Mouse (Mus musculus) intestine, embryonic 14.5 days (tissue): ENCODE measurements around the gene Sephs2. TPM values are rescaled to one million over a fixed set of nuclear protein-coding genes. Genes with fewer than 3 reads are reported as not detected.
A peak's percentile ranks its signal among the peaks of the same experiment; 100 is the strongest.

Experiments used
- ATAC-seq: fragments of 200-750 bp; cut with Nextera tagmentation; replicated peaks from 2 replicates; pipeline ENCODE4 v1.8.0; 2017; ENCODE audit warnings: low read depth, moderate number of reproducible peaks, moderate TSS enrichment, moderate library complexity; ENCODE audit not compliant: low FRiP score, low TSS enrichment
- DNase-seq: peaks from one replicate; pipeline ENCODE4 v3.0.0-alpha.2; 2018; ENCODE audit warnings: low spot score
- H3K27ac ChIP-seq: fragments of 300-500 bp; sonication (generic); 2 replicates; pipeline ENCODE4 v1.5.1; 2014; ENCODE audit warnings: low read depth, mild to moderate bottlenecking, control low read depth
- H3K27me3 ChIP-seq: fragments of 300-500 bp; sonication (generic); replicated peaks from 2 replicates; pipeline ENCODE4 v1.6.1; 2014; ENCODE audit warnings: low read length, control low read depth; ENCODE audit not compliant: control insufficient read depth, insufficient read depth
- H3K36me3 ChIP-seq: fragments of 300-500 bp; sonication (generic); 2 replicates; pipeline ENCODE4 v1.6.1; 2014; ENCODE audit warnings: low read length, control low read depth; ENCODE audit not compliant: control insufficient read depth, insufficient read depth
- H3K4me1 ChIP-seq: fragments of 300-500 bp; sonication (generic); replicated peaks from 2 replicates; pipeline ENCODE4 v1.6.1; 2014; ENCODE audit warnings: low read length, control low read depth, mixed read lengths; ENCODE audit not compliant: control insufficient read depth, insufficient read depth
- H3K4me2 ChIP-seq: fragments of 300-500 bp; sonication (generic); 2 replicates; pipeline ENCODE4 v1.6.1; 2014; ENCODE audit warnings: low read length
- H3K4me3 ChIP-seq: fragments of 300-500 bp; sonication (generic); 2 replicates; pipeline ENCODE4 v1.5.1; 2014; ENCODE audit warnings: low read depth, low read length, control low read depth, mixed read lengths
- H3K9ac ChIP-seq: fragments of 300-500 bp; sonication (generic); 2 replicates; pipeline ENCODE4 v1.6.1; 2014; ENCODE audit warnings: mild to moderate bottlenecking, low read length
- H3K9me3 ChIP-seq: fragments of 300-500 bp; sonication (generic); 2 replicates; pipeline ENCODE4 v1.6.1; 2016; ENCODE audit warnings: low read length, control low read depth; ENCODE audit not compliant: control insufficient read depth
- WGBS: fragments of 180-500 bp; shearing (Covaris S2); extraction: QIAGEN DNeasy Blood & Tissue Kit; methylation state at CpG from one replicate; pipeline ENCODE4 v1.1.7; 2014; 5-methylcytosine and 5-hydroxymethylcytosine counted together
- polyA plus RNA-seq: library from polyadenylated mRNA; unstranded; fragments of >200 nt; fragmentation: Nextera tagmentation; extraction: Ambion mirVana; gene quantifications from 2 replicates; pipeline ENCODE4 v1.2.1, GENCODE M21; 2014

The Sephs2 gene
- polyA plus RNA-seq, 1 experiment from 2014 or later: 183 TPM

DNA sequence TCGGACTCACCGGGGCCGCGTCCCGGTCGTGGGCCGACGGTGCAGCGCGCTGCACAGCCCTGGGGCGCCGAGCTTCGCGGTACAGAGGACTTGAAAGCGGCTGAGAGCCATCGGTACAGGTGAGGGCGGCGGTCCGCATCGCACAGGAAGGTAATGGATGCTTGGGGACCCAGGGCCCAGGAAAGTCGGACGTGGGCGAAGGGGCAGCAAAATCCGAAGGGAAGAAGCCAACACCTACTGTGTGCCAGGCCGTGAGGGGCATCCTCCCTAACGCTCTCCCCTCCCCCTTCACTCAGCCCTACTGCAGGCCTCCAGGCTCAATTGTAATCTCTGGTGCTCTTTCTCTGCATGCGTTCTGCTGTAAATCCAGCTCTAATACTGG is 40.5 kb downstream of the Sephs2 start:
- Histone ChIP-seq H3K4me2 (peak overlapping the region; percentile 85), H3K9ac (peak overlapping the region; percentile 90), H3K4me3 (peak overlapping the region; percentile 78), H3K36me3 (peaks cover 50% of the 10 kb centered on the region), H3K27ac (peak overlapping the region; percentile 98), H3K4me1 (peaks cover 18% of the 10 kb centered on the region), H3K9me3 (no peaks in the 10 kb centered on the region), H3K27me3 (no peaks in the 10 kb centered on the region)
- DNase-seq: no peak
- under 1% methylated on average over 26 of the region's 27 CpGs for WGBS
- peak; percentile 62 for ATAC-seq

DNA sequence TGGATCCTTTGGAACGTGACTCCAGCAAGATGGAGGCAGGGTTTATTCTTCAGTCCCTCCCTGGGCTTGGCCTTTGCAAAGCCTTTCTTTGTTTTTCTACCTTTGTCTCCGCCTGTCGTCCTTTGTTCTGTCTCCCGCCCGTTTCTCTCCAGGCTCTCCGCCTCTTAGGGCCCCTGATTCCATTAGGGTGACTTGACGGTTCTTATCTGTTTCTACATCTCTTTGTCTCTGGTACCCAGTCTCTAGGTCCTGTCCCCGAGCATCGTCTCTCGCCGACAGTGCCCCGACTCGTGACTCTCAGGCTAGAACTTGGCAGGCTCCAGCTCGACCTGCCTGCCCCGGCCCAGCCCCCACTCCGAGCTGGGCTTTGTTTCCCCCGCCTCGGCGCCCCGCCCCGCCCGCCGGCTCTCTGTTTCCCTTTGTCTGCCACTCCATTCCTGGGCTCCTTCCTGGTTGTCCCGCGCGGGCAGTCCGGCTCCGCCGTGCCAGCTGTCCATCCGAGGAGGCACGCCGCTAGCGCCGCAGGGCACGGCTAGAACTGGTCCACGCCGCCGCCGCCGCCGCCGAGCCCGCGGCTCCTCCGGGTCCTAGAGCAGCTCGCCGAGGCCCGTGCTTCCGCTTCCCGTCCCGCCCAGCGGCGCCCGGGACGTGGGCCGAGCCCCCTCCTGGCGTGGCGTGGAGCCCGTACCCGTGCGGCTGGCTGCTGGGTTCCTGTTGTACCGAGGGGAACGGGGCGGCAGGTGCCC is 41.1 kb downstream of the Sephs2 start, which contains the start of the genes Zfp553 and Sept1:
Gene Zfp553, plus strand, starts transcription at position 440 of the 746 bp plus-strand sequence.
Gene Sept1, minus strand, starts transcription at position 509 of the 746 bp plus-strand sequence.
- Histone ChIP-seq H3K9ac (peak within 1 kb of the TSS; percentile 90), H3K36me3 (peaks cover 45% of the 10 kb centered on the region), H3K4me1 (peaks cover 18% of the 10 kb centered on the region), H3K4me3 (peak within 1 kb of the TSS; percentile 78), H3K9me3 (no peaks in the 10 kb centered on the region), H3K27ac (peak within 1 kb of the TSS; percentile 98), H3K4me2 (peak within 1 kb of the TSS; percentile 85), H3K27me3 (no peaks in the 10 kb centered on the region)
- under 1% methylated on average over 64 of the region's 64 CpGs for WGBS
- ATAC-seq (peak; percentile 90), DNase-seq (peak; percentile 92)

DNA sequence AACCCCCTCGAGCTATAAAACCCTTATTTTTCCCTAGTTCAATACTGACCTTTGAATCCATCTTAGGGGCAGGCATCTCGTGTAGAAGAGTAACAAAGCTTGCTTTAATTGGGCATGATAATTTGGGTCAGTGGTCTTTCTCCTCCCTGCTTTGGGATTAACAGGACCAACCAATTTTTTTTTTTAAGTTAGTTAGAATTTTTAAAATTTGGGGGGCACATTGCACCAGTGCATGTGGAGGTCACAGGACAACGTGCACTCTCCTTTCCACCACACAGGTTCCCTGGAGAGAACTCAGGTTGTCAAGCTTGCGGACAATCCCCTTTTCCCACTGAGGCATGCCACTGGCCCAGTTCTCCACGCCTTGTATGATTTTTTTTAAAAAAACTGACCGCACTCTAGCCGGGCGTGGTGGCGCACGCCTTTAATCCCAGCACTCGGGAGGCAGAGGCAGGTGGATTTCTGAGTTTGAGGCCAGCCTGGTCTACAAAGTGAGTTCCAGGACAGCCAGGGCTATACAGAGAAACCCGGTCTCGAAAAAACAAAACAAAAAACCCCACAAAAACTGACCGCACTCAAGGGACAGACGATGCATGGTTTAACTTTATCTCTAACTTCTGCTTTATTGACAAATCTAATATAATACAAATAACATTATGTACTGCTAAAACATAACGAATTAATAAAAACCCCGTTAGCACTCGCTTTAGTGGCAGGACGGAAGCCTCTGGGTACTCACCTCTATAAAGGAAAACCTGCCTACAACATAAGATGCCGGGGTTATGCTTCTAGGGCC is 41.8 kb downstream of the Sephs2 start:
- peak overlapping the region; percentile 98 for H3K27ac ChIP-seq
- peak overlapping the region; percentile 90 for H3K9ac ChIP-seq
- peak overlapping the region; percentile 85 for H3K4me2 ChIP-seq
- DNase-seq (no peak), ATAC-seq (no peak)
- peaks cover 18% of the 10 kb centered on the region for H3K4me1 ChIP-seq
- no peaks in the 10 kb centered on the region for H3K9me3 ChIP-seq
- H3K36me3 ChIP-seq: peaks cover 37% of the 10 kb centered on the region
- WGBS: 8% methylated on average over 20 of the region's 20 CpGs
- no peaks in the 10 kb centered on the region for H3K27me3 ChIP-seq
- H3K4me3 ChIP-seq: peak overlapping the region; percentile 78

DNA sequence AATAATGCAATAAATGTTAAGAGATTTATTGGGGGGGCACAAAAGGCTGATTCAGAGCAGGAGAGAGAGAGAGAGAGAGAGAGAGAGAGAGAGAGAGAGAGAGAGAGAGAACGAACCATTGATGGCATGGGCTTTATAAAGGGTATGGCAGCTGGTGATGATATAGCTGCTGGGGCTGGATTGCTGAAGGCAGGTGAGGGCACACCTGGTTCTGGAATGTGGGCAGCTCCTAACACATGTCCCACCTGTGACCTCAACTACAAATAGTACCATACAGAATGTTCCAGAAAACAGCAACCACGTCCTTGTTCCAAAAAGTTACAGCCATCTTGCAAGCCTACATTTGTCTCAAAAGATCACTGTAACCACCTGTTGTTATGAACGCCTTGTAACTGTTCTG is 42.5 kb downstream of the Sephs2 start:
- Histone ChIP-seq H3K27ac (no peak overlapping the region), H3K4me3 (peak overlapping the region; percentile 78), H3K9me3 (no peaks in the 10 kb centered on the region), H3K9ac (peak overlapping the region; percentile 90), H3K27me3 (no peaks in the 10 kb centered on the region), H3K4me1 (peaks cover 18% of the 10 kb centered on the region), H3K4me2 (peak overlapping the region; percentile 85), H3K36me3 (peaks cover 30% of the 10 kb centered on the region)
- ATAC-seq (no peak), DNase-seq (no peak)
- WGBS: 51% methylated on average over 3 of the region's 3 CpGs

DNA sequence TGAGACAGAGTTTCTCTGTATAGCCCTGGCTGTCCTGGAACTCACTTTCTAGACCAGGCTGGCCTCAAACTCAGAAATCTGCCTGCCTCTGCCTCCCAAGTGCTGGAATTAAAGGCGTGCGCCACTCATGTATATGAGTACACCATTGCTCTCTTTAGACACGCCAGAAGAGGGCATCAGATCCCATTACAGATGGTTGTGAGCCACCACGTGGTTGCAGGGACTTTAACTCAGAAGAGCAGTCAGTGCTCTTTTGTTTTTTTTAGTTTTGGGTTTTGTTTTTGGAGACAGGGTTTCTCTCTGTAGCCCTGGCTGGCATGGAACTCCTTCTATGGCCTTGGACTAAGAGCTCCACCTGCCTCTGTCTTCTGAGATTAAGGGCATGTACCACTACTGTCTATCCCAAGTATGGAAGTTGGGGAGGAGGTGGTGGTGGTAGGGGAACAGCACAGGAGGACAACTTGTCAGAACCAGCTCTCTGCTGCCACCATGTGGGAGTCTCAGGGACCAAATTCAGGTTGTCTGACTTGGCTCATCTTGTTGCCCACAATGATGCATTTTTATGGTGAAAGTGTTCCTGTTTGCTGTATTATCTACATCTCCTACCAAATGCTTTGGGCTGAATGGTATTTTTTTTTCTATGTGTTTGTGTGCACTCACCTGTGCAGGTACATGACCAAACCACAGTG is 45.1 kb downstream of the Sephs2 start:
- no peak overlapping the region for H3K27ac ChIP-seq
- 69% methylated on average over 4 of the region's 4 CpGs for WGBS
- DNase-seq (peak; percentile 87), ATAC-seq (no peak)
- H3K4me2 ChIP-seq: no peak overlapping the region
- peaks cover 11% of the 10 kb centered on the region for H3K4me1 ChIP-seq
- no peaks in the 10 kb centered on the region for H3K27me3 ChIP-seq
- no peak overlapping the region for H3K9ac ChIP-seq
- no peaks in the 10 kb centered on the region for H3K9me3 ChIP-seq
- no peak overlapping the region for H3K4me3 ChIP-seq
- H3K36me3 ChIP-seq: peaks cover 14% of the 10 kb centered on the region; the same call in 1 of the 2 replicates

DNA sequence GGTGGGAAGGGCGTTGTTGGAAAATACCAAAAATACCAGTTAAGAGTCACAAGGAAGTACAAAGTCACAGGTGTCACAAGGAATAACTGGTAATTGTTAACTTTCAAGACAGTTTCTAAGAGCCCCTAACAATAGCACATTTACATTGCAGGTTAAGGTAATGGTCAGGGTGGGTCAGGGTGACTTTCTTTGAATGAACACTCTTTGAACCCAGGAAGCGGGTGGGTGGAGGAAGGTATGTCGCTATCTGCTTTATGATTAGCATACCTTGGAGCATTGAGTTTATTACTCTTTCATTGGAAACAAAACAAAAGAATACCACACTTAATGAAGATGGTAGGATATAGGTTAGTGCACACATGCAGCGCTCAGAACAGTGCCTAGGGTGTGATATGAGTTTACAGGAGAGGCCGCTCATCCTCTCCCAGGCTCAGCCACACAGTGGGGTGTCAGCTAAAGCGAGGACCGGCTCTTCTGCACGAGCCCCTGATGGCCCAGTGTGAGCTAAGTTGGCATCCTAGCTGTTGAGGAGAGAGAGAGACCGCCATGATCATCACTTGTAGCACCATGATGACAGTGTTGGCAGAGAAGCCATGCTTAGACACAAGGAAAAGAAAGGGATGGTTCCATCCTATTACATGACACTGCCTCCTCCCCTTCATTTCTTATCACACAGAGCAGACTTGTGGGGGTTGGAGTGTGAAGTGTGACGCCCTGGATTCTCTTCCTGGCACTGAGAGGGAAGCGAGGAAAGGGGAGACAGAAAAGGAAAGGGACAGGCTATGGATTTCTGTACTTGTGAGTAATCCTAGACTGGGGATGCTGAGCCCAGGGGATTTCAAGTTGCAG is 48.5 kb downstream of the Sephs2 start:
- H3K27me3 ChIP-seq: no peaks in the 10 kb centered on the region
- H3K36me3 ChIP-seq: peaks cover 7% of the 10 kb centered on the region; the same call in 1 of the 2 replicates
- no peak overlapping the region for H3K9ac ChIP-seq
- 75% methylated on average over 11 of the region's 11 CpGs for WGBS
- ATAC-seq: no peak
- no peak for DNase-seq
- no peak overlapping the region for H3K27ac ChIP-seq
- no peak overlapping the region for H3K4me2 ChIP-seq
- no peaks in the 10 kb centered on the region for H3K9me3 ChIP-seq
- H3K4me1 ChIP-seq: no peaks in the 10 kb centered on the region
- no peak overlapping the region for H3K4me3 ChIP-seq

DNA sequence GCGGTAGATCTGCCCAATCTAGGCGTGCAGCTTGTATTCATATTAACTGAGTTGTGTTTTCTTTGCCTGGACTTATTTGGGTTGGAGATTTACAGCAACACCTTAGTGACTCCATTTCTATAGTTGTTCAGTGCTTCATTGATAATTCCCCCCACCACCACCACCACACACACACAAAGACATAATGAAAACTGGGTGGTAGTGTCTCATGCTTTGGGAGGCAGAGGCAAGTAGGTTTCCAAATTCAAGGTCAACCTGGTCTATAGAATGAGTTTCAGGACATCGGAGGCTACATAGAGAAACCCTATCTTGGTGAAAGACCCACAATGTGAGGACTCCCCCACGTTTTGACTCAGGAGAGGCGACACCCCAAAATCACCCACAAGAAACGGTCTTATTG is 49.2 kb downstream of the Sephs2 start:
- WGBS: 93% methylated on average over 6 of the region's 6 CpGs
- no peak overlapping the region for H3K27ac ChIP-seq
- H3K9me3 ChIP-seq: no peaks in the 10 kb centered on the region
- ATAC-seq (no peak), DNase-seq (no peak)
- no peaks in the 10 kb centered on the region for H3K27me3 ChIP-seq
- no peak overlapping the region for H3K9ac ChIP-seq
- no peak overlapping the region for H3K4me3 ChIP-seq
- no peaks in the 10 kb centered on the region for H3K4me1 ChIP-seq
- H3K36me3 ChIP-seq: peaks cover 6% of the 10 kb centered on the region; the same call in 1 of the 2 replicates
- no peak overlapping the region for H3K4me2 ChIP-seq
